Mouse (Mus musculus): ENCODE results near the gene 6430548M08Rik. TPM values are rescaled to one million over a fixed set of nuclear protein-coding genes. Genes with fewer than 3 reads are reported as not detected.

6430548M08Rik gene
- polyA plus RNA-seq, 1 experiment from 2014 or later = 25.6 TPM

Other genes with a start within 250 kb of the 6430548M08Rik start
- 21.1 to 45.0 TPM (median 40.8 TPM) in 3 replicates for gene Usp10, start 203.8 kb upstream of the 6430548M08Rik start, polyA plus RNA-seq (2018)
- 24.2 to 47.1 TPM (median 38.5 TPM) in 3 replicates for gene Gm20388, start 203.3 kb upstream of the 6430548M08Rik start, polyA plus RNA-seq (2018)
- gene Crispld2, start 121.7 kb upstream of the 6430548M08Rik start, polyA plus RNA-seq (2018) = 0.07 to 0.09 TPM in 2 of 3 replicates, not detected in the other
- 18.5 to 34.0 TPM (median 27.8 TPM) in 3 replicates for gene Zdhhc7, start 12.7 kb upstream of the 6430548M08Rik start, polyA plus RNA-seq (2018)
- gene Fam92b, start 63.3 kb downstream of the 6430548M08Rik start, polyA plus RNA-seq (2018) = not detected in 3 replicates
- gene Gse1, start 114.3 kb downstream of the 6430548M08Rik start, polyA plus RNA-seq (2018) = 10.2 to 10.8 TPM (median 10.3 TPM) in 3 replicates